Mouse (Mus musculus): ENCODE data around the gene Lhx1. TPM values are rescaled to one million over a fixed set of nuclear protein-coding genes. Genes with fewer than 3 reads are reported as not detected.

Lhx1 gene
- polyA plus RNA-seq, 1 experiment from 2014 or later = 0.16 TPM

DNA sequence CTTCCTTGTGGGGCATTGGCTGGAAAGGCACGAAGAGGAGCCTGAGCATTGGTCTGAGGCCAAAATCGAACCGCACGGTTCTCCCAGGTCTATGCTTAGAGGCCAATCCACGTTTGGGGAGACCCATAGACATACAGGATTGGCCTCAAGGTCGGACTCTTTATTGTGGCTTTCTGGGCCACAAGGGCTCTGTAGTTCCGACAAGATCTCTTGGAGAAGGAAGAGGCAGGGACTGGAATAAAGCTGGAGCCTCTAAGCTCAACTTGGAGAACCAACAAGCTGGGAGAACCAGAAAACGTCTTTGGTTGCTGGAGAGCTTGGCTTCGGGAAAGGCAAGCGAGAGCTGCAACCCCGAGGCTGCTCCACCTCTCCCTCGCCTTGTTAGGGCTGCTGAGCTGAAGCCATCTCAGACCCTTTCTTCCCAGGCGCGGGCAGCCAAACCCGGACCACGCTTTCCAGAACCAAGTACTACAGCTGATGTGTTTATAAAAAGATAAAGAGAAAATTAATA lies 2.0 kb downstream of the Lhx1 start:
- Histone ChIP-seq H3K4me2 (replicated peaks; ENCODE audit: low read depth) (peak overlapping the region; percentile 63), H3K36me3 (ENCODE audit: control insufficient read depth, insufficient read depth) (no peaks in the 10 kb centered on the region), H3K4me3 (ENCODE audit: low read depth, low read length) (peak overlapping the region; percentile 48), H3K4me1 (replicated peaks; ENCODE audit: control insufficient read depth, insufficient read depth, low read length) (peaks cover 11% of the 10 kb centered on the region; the same call in 1 of the 2 replicates), H3K27ac (ENCODE audit: low read depth, low read length) (no peak overlapping the region), H3K27me3 (replicated peaks; ENCODE audit: control insufficient read depth, insufficient read depth, low read length) (peaks cover 98% of the 10 kb centered on the region), H3K9ac (ENCODE audit: low read depth, low read length) (no peak overlapping the region), H3K9me3 (ENCODE audit: control insufficient read depth) (no peaks in the 10 kb centered on the region)
- ATAC-seq = no peak
- 7% methylated on average over 16 of the region's 16 CpGs for WGBS
- TF ChIP-seq CTCF (IDR thresholded peaks at IDR 0.05; ENCODE audit: low read depth) = no peak

DNA sequence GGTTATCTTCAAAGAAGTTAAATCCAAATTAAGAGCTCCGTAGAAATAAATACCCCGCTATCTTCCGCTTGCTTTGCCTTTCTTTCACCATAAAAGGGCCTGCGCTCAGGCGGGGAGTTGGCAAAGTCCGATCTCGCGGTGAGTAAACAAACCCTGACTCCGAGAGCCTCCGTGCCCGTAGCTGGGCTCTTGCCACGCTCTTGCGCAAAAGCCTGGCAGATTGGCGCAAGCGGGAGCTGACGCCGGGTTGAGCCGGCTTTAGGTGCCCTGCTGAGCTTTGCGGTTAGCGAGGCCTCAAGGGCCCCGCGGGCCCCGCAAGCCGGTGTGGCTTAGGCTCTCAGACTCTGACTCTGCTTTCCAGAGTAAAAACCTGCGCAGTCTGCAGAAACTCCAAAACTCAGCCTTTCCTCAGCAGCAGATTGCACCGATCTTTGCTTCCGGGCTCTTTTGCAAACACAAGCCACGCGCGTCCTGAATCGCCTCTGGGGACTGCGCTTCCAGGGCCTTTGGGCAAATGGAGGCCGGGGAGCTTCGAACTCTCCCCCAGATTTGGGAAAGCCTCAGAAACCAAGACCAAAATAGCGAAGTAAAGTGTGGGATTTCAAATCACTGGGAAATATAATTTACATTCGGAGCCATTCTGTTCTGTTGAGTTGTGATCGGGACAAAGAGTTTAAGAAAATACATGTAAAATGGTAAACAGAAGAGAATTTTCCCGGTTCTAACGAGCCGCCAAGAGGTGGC lies 2.6 kb downstream of the Lhx1 start:
- ATAC-seq = peak; percentile 87
- H3K27ac ChIP-seq (ENCODE audit: low read depth, low read length) = no peak overlapping the region
- H3K4me3 ChIP-seq (ENCODE audit: low read depth, low read length) = peak overlapping the region; percentile 40
- WGBS = 2% methylated on average over 40 of the region's 40 CpGs
- H3K36me3 ChIP-seq (ENCODE audit: control insufficient read depth, insufficient read depth) = no peaks in the 10 kb centered on the region
- H3K9me3 ChIP-seq (ENCODE audit: control insufficient read depth) = no peaks in the 10 kb centered on the region
- H3K4me2 ChIP-seq (replicated peaks; ENCODE audit: low read depth) = peak overlapping the region; percentile 63
- no peak overlapping the region for H3K9ac ChIP-seq (ENCODE audit: low read depth, low read length)
- no peak for TF ChIP-seq CTCF (IDR thresholded peaks at IDR 0.05; ENCODE audit: low read depth)
- peaks cover 11% of the 10 kb centered on the region; the same call in 1 of the 2 replicates for H3K4me1 ChIP-seq (replicated peaks; ENCODE audit: control insufficient read depth, insufficient read depth, low read length)
- peaks cover 97% of the 10 kb centered on the region for H3K27me3 ChIP-seq (replicated peaks; ENCODE audit: control insufficient read depth, insufficient read depth, low read length)

DNA sequence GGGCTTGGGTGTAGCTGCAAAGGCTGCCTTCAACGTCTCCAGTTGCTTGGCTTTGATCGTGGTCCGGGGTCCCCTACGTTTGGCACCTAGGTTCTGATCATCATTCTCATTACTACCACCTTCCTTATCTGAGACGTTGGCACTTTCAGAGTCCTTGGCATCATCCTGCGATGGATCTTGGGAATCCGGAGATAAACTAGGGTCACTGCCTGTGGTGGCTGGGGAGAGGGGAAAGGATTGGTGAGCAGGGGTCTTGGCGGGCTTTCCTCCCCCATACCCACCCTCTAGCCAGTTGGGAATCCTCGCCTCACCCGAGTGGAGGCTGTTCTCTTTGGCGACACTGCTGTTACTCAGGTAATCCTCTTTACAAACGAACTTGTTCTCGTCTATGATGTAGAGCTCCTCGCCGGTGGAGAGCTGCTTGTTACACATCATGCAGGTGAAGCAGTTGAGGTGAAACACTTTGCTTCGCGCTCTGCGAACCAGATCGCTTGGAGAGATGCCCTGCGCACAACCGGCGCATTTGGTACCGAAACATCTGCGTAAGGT lies 3.5 kb downstream of the Lhx1 start:
- H3K4me2 ChIP-seq (replicated peaks; ENCODE audit: low read depth) = no peak overlapping the region; the same call in 1 of the 2 replicates
- H3K9ac ChIP-seq (ENCODE audit: low read depth, low read length) = no peak overlapping the region
- H3K9me3 ChIP-seq (ENCODE audit: control insufficient read depth) = no peaks in the 10 kb centered on the region
- TF ChIP-seq CTCF (IDR thresholded peaks at IDR 0.05; ENCODE audit: low read depth) = no peak
- H3K27me3 ChIP-seq (replicated peaks; ENCODE audit: control insufficient read depth, insufficient read depth, low read length) = peaks cover 97% of the 10 kb centered on the region
- 21% methylated on average over 24 of the region's 24 CpGs for WGBS
- peaks cover 11% of the 10 kb centered on the region; the same call in 1 of the 2 replicates for H3K4me1 ChIP-seq (replicated peaks; ENCODE audit: control insufficient read depth, insufficient read depth, low read length)
- no peaks in the 10 kb centered on the region for H3K36me3 ChIP-seq (ENCODE audit: control insufficient read depth, insufficient read depth)
- peak overlapping the region; percentile 40; the same call in 1 of the 2 replicates for H3K4me3 ChIP-seq (ENCODE audit: low read depth, low read length)
- no peak overlapping the region for H3K27ac ChIP-seq (ENCODE audit: low read depth, low read length)
- ATAC-seq = no peak

DNA sequence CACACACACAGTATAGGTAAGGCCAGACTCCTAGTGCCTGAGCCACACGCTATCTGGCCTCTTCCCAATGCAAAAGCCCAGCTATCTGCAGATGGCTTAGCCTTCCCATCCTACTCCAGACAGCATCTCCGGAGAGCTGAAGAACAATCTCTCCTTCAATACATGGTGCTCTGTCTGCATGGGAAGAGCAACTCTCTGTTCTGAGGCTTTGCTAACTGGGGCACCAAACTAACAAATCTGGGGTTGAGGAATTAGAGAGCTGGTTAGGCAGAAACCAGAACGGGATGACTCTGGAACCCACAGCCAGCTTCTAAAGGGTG lies 4.3 kb downstream of the Lhx1 start:
- Histone ChIP-seq H3K9ac (ENCODE audit: low read depth, low read length) (no peak overlapping the region), H3K36me3 (ENCODE audit: control insufficient read depth, insufficient read depth) (no peaks in the 10 kb centered on the region), H3K4me1 (replicated peaks; ENCODE audit: control insufficient read depth, insufficient read depth, low read length) (peaks cover 11% of the 10 kb centered on the region; the same call in 1 of the 2 replicates), H3K27me3 (replicated peaks; ENCODE audit: control insufficient read depth, insufficient read depth, low read length) (peaks cover 97% of the 10 kb centered on the region), H3K4me2 (replicated peaks; ENCODE audit: low read depth) (no peak overlapping the region), H3K27ac (ENCODE audit: low read depth, low read length) (no peak overlapping the region), H3K4me3 (ENCODE audit: low read depth, low read length) (no peak overlapping the region), H3K9me3 (ENCODE audit: control insufficient read depth) (no peaks in the 10 kb centered on the region)
- no peak for TF ChIP-seq CTCF (IDR thresholded peaks at IDR 0.05; ENCODE audit: low read depth)
- ATAC-seq = no peak
- WGBS = 49% methylated on average over 3 of the region's 3 CpGs

DNA sequence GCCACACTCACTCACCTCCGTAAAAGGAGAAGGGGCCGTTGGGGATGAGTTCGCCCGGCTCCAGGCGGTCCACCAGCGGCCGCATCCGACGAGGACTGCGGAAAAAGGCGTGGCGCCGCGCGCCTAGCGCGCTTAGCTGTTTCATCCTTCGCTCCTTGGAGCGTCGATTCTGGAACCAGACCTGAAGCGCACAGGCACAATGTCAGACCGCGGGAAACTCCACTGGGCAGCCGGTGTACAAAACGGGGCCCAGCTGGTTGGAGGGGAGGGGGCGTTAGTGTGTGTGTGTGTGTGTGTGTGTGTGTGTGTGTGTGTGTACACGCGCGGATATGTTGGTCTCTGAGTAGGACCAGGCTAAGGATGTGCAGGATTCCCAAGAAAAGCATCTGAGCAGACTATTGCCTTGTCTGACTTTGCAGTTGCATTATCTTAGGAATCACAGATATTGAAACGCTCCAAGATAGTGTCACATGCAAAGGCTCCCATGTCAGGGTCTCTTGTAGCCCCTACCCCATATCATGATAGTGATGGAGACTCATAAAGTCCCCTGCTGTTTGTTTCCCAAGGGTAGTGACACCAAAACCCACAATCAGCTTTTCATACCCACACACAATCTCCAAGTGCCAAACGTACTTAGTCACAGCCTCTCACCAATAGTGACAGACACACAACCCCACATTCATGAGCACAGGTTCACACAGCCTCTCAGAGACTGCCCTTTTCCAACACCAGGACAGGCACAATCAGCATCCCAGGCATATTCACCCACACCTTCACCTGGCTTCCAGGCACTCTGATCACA lies 4.9 kb downstream of the Lhx1 start:
- Histone ChIP-seq H3K9me3 (ENCODE audit: control insufficient read depth) (no peaks in the 10 kb centered on the region), H3K27me3 (replicated peaks; ENCODE audit: control insufficient read depth, insufficient read depth, low read length) (peaks cover 97% of the 10 kb centered on the region), H3K4me2 (replicated peaks; ENCODE audit: low read depth) (no peak overlapping the region), H3K4me1 (replicated peaks; ENCODE audit: control insufficient read depth, insufficient read depth, low read length) (peaks cover 10% of the 10 kb centered on the region; the same call in 1 of the 2 replicates), H3K9ac (ENCODE audit: low read depth, low read length) (no peak overlapping the region), H3K27ac (ENCODE audit: low read depth, low read length) (no peak overlapping the region), H3K4me3 (ENCODE audit: low read depth, low read length) (no peak overlapping the region), H3K36me3 (ENCODE audit: control insufficient read depth, insufficient read depth) (no peaks in the 10 kb centered on the region)
- ATAC-seq = no peak
- no peak for TF ChIP-seq CTCF (IDR thresholded peaks at IDR 0.05; ENCODE audit: low read depth)
- 15% methylated on average over 31 of the region's 31 CpGs for WGBS
